Mouse (Mus musculus): ENCODE data around the gene Sox5. TPM values are rescaled to one million over a fixed set of nuclear protein-coding genes. Genes with fewer than 3 reads are reported as not detected.
A peak's percentile ranks its signal among the peaks of the same experiment; 100 is the strongest.

The Sox5 gene
- polyA plus RNA-seq, 1 experiment from 2014 or later: 54.7 TPM

- Histone ChIP-seq H3K27ac (replicated peaks; ENCODE audit: low read depth, low read length) (no peak overlapping the region), H3K36me3 (ENCODE audit: control insufficient read depth, insufficient read depth, low read length) (no peaks in the 10 kb centered on the region), H3K4me2 (ENCODE audit: low read depth, severe bottlenecking) (peak overlapping the region; percentile 14; the same call in 1 of the 2 replicates), H3K4me3 (ENCODE audit: low read depth, low read length) (no peak overlapping the region), H3K27me3 (ENCODE audit: control insufficient read depth, insufficient read depth, low read length) (no peaks in the 10 kb centered on the region), H3K9ac (ENCODE audit: low read length) (no peak overlapping the region), H3K4me1 (ENCODE audit: control insufficient read depth, insufficient read depth, low read length) (peaks cover 12% of the 10 kb centered on the region), H3K9me3 (ENCODE audit: control insufficient read depth, low read length) (no peaks in the 10 kb centered on the region)
- DNase-seq (ENCODE audit: low spot score) (peak; percentile 46), ATAC-seq (ENCODE audit: insufficient number of reproducible peaks, low FRiP score, low TSS enrichment, low read depth) (no peak)
- WGBS: 48% methylated on average over 11 of the region's 11 CpGs
Observed at GRCm38 (mm10) chr6:143997616-143998015, 784.2 kb downstream of the Sox5 start.

- Histone ChIP-seq H3K9me3 (ENCODE audit: control insufficient read depth, low read length) (no peaks in the 10 kb centered on the region), H3K4me3 (ENCODE audit: low read depth, low read length) (no peak overlapping the region), H3K27me3 (ENCODE audit: control insufficient read depth, insufficient read depth, low read length) (no peaks in the 10 kb centered on the region), H3K4me1 (ENCODE audit: control insufficient read depth, insufficient read depth, low read length) (peaks cover 12% of the 10 kb centered on the region), H3K9ac (ENCODE audit: low read length) (no peak overlapping the region), H3K27ac (replicated peaks; ENCODE audit: low read depth, low read length) (no peak overlapping the region), H3K4me2 (ENCODE audit: low read depth, severe bottlenecking) (no peak overlapping the region), H3K36me3 (ENCODE audit: control insufficient read depth, insufficient read depth, low read length) (no peaks in the 10 kb centered on the region)
- DNase-seq (ENCODE audit: low spot score) (peak; percentile 28), ATAC-seq (ENCODE audit: insufficient number of reproducible peaks, low FRiP score, low TSS enrichment, low read depth) (no peak)
- WGBS: 30% methylated on average over 4 of the region's 4 CpGs
Observed at GRCm38 (mm10) chr6:143995046-143995445, 786.7 kb downstream of the Sox5 start.

GRCm38 (mm10) chr6:143987548-143987947 is 794.2 kb downstream of the Sox5 start:
- H3K9ac ChIP-seq (ENCODE audit: low read length): no peak overlapping the region
- H3K27me3 ChIP-seq (ENCODE audit: control insufficient read depth, insufficient read depth, low read length): no peaks in the 10 kb centered on the region
- DNase-seq (ENCODE audit: low spot score): no peak
- no peak for ATAC-seq (ENCODE audit: insufficient number of reproducible peaks, low FRiP score, low TSS enrichment, low read depth)
- H3K36me3 ChIP-seq (ENCODE audit: control insufficient read depth, insufficient read depth, low read length): no peaks in the 10 kb centered on the region
- no peaks in the 10 kb centered on the region for H3K9me3 ChIP-seq (ENCODE audit: control insufficient read depth, low read length)
- no peak overlapping the region for H3K4me2 ChIP-seq (ENCODE audit: low read depth, severe bottlenecking)
- H3K4me1 ChIP-seq (ENCODE audit: control insufficient read depth, insufficient read depth, low read length): no peaks in the 10 kb centered on the region
- no peak overlapping the region for H3K27ac ChIP-seq (replicated peaks; ENCODE audit: low read depth, low read length)
- no peak overlapping the region for H3K4me3 ChIP-seq (ENCODE audit: low read depth, low read length)

- 94% methylated on average over 8 of the region's 8 CpGs for WGBS
Observed at GRCm38 (mm10) chr6:143980131-143980530, 801.6 kb downstream of the Sox5 start.

GRCm38 (mm10) chr6:143967724-143968400 is 813.9 kb downstream of the Sox5 start:
- DNase-seq (ENCODE audit: low spot score) (no peak), ATAC-seq (ENCODE audit: insufficient number of reproducible peaks, low FRiP score, low TSS enrichment, low read depth) (no peak)
- no peaks in the 10 kb centered on the region for H3K27me3 ChIP-seq (ENCODE audit: control insufficient read depth, insufficient read depth, low read length)
- H3K4me2 ChIP-seq (ENCODE audit: low read depth, severe bottlenecking): no peak overlapping the region
- no peak overlapping the region for H3K4me3 ChIP-seq (ENCODE audit: low read depth, low read length)
- H3K36me3 ChIP-seq (ENCODE audit: control insufficient read depth, insufficient read depth, low read length): no peaks in the 10 kb centered on the region
- no peak overlapping the region for H3K9ac ChIP-seq (ENCODE audit: low read length)
- WGBS: 79% methylated on average over 9 of the region's 9 CpGs
- H3K4me1 ChIP-seq (ENCODE audit: control insufficient read depth, insufficient read depth, low read length): no peaks in the 10 kb centered on the region
- no peaks in the 10 kb centered on the region for H3K9me3 ChIP-seq (ENCODE audit: control insufficient read depth, low read length)
- H3K27ac ChIP-seq (replicated peaks; ENCODE audit: low read depth, low read length): no peak overlapping the region

More at GRCm38 (mm10) chr6:143980131-143980530, 801.6 kb downstream of the Sox5 start:
- H3K36me3 ChIP-seq (ENCODE audit: control insufficient read depth, insufficient read depth, low read length): no peaks in the 10 kb centered on the region
- no peak for ATAC-seq (ENCODE audit: insufficient number of reproducible peaks, low FRiP score, low TSS enrichment, low read depth)
- DNase-seq (ENCODE audit: low spot score): no peak
- no peak overlapping the region for H3K9ac ChIP-seq (ENCODE audit: low read length)
- H3K4me3 ChIP-seq (ENCODE audit: low read depth, low read length): no peak overlapping the region
- H3K27ac ChIP-seq (replicated peaks; ENCODE audit: low read depth, low read length): no peak overlapping the region
- H3K4me2 ChIP-seq (ENCODE audit: low read depth, severe bottlenecking): no peak overlapping the region
- H3K27me3 ChIP-seq (ENCODE audit: control insufficient read depth, insufficient read depth, low read length): no peaks in the 10 kb centered on the region
- H3K4me1 ChIP-seq (ENCODE audit: control insufficient read depth, insufficient read depth, low read length): no peaks in the 10 kb centered on the region
- no peaks in the 10 kb centered on the region for H3K9me3 ChIP-seq (ENCODE audit: control insufficient read depth, low read length)

- 95% methylated on average over 11 of the region's 11 CpGs for WGBS
- Histone ChIP-seq H3K4me1 (ENCODE audit: control insufficient read depth, insufficient read depth, low read length) (peaks cover under 1% of the 10 kb centered on the region; the same call in 1 of the 2 replicates), H3K27me3 (ENCODE audit: control insufficient read depth, insufficient read depth, low read length) (no peaks in the 10 kb centered on the region), H3K27ac (replicated peaks; ENCODE audit: low read depth, low read length) (no peak overlapping the region), H3K4me3 (ENCODE audit: low read depth, low read length) (no peak overlapping the region), H3K36me3 (ENCODE audit: control insufficient read depth, insufficient read depth, low read length) (no peaks in the 10 kb centered on the region), H3K9me3 (ENCODE audit: control insufficient read depth, low read length) (no peaks in the 10 kb centered on the region), H3K9ac (ENCODE audit: low read length) (no peak overlapping the region), H3K4me2 (ENCODE audit: low read depth, severe bottlenecking) (no peak overlapping the region)
- ATAC-seq (ENCODE audit: insufficient number of reproducible peaks, low FRiP score, low TSS enrichment, low read depth): no peak
- no peak for DNase-seq (ENCODE audit: low spot score)
Observed at GRCm38 (mm10) chr6:143960487-143960886, 821.3 kb downstream of the Sox5 start.

- Histone ChIP-seq H3K36me3 (ENCODE audit: control insufficient read depth, insufficient read depth, low read length) (no peaks in the 10 kb centered on the region), H3K27ac (replicated peaks; ENCODE audit: low read depth, low read length) (no peak overlapping the region), H3K9me3 (ENCODE audit: control insufficient read depth, low read length) (no peaks in the 10 kb centered on the region), H3K4me1 (ENCODE audit: control insufficient read depth, insufficient read depth, low read length) (peaks cover 4% of the 10 kb centered on the region; the same call in 1 of the 2 replicates), H3K9ac (ENCODE audit: low read length) (no peak overlapping the region), H3K4me2 (ENCODE audit: low read depth, severe bottlenecking) (no peak overlapping the region), H3K27me3 (ENCODE audit: control insufficient read depth, insufficient read depth, low read length) (no peaks in the 10 kb centered on the region), H3K4me3 (ENCODE audit: low read depth, low read length) (no peak overlapping the region)
- DNase-seq (ENCODE audit: low spot score): no peak
- no peak for ATAC-seq (ENCODE audit: insufficient number of reproducible peaks, low FRiP score, low TSS enrichment, low read depth)
- 94% methylated on average over 8 of the region's 8 CpGs for WGBS
Observed at GRCm38 (mm10) chr6:143960081-143960480, 821.7 kb downstream of the Sox5 start.

GRCm38 (mm10) chr6:143958372-143958771 is 823.4 kb downstream of the Sox5 start:
- Histone ChIP-seq H3K9me3 (ENCODE audit: control insufficient read depth, low read length) (no peaks in the 10 kb centered on the region), H3K4me2 (ENCODE audit: low read depth, severe bottlenecking) (no peak overlapping the region), H3K4me1 (ENCODE audit: control insufficient read depth, insufficient read depth, low read length) (peaks cover 5% of the 10 kb centered on the region; the same call in 1 of the 2 replicates), H3K27ac (replicated peaks; ENCODE audit: low read depth, low read length) (no peak overlapping the region), H3K36me3 (ENCODE audit: control insufficient read depth, insufficient read depth, low read length) (no peaks in the 10 kb centered on the region), H3K27me3 (ENCODE audit: control insufficient read depth, insufficient read depth, low read length) (no peaks in the 10 kb centered on the region), H3K9ac (ENCODE audit: low read length) (no peak overlapping the region), H3K4me3 (ENCODE audit: low read depth, low read length) (no peak overlapping the region)
- ATAC-seq (ENCODE audit: insufficient number of reproducible peaks, low FRiP score, low TSS enrichment, low read depth) (no peak), DNase-seq (ENCODE audit: low spot score) (no peak)
- 90% methylated on average over 7 of the region's 7 CpGs for WGBS

- H3K9me3 ChIP-seq (ENCODE audit: control insufficient read depth, low read length): no peaks in the 10 kb centered on the region
- H3K27me3 ChIP-seq (ENCODE audit: control insufficient read depth, insufficient read depth, low read length): no peaks in the 10 kb centered on the region
- no peak overlapping the region for H3K27ac ChIP-seq (replicated peaks; ENCODE audit: low read depth, low read length)
- no peak overlapping the region for H3K4me3 ChIP-seq (ENCODE audit: low read depth, low read length)
- DNase-seq (ENCODE audit: low spot score) (no peak), ATAC-seq (ENCODE audit: insufficient number of reproducible peaks, low FRiP score, low TSS enrichment, low read depth) (no peak)
- no peak overlapping the region for H3K4me2 ChIP-seq (ENCODE audit: low read depth, severe bottlenecking)
- 87% methylated on average over 5 of the region's 5 CpGs for whole genome bisulfite sequencing
- H3K4me1 ChIP-seq (ENCODE audit: control insufficient read depth, insufficient read depth, low read length): peaks cover 5% of the 10 kb centered on the region; the same call in 1 of the 2 replicates
- H3K36me3 ChIP-seq (ENCODE audit: control insufficient read depth, insufficient read depth, low read length): no peaks in the 10 kb centered on the region
- no peak overlapping the region for H3K9ac ChIP-seq (ENCODE audit: low read length)
Observed at GRCm38 (mm10) chr6:143957063-143957462, 824.7 kb downstream of the Sox5 start.

Data from limb, embryonic 11.5 days (tissue).